Mouse (Mus musculus) urinary bladder, postnatal 10 days (tissue): ENCODE data around the gene Snx21.
"Not testable (repeated sequence)": the region's sequence is repeated elsewhere in the genome, so short reads cannot be mapped to it uniquely, and the experiment has no call there.

Experiments
- DNase-seq: peaks from one replicate; pipeline ENCODE4 v3.0.0; 2022; ENCODE audit warnings: low spot score

Gene Snx21

DNA sequence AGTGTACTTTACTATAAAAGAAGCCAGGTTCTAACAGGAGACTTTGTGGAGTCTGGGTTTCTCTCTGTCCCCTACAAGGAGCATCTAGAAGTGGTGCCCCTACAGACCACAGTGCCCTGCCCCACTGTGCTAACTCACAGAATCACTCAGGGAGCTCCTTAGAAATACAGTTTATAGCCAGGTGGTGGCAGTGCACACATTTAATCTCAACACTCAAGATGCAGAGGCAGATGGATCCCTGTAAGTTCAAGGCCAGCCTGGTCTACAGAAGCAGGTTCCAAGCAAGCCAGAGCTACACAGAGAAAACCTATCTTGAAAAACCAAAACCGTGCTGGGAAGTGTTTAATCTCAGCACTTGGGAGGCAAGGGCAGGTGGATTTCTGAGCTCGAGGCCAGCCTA is 8.1 kb downstream of the Snx21 start:
- no peak for DNase-seq

GRCm38 (mm10) chr2:164794293-164794692 is 8.7 kb downstream of the Snx21 start:
- DNase-seq: no peak

- no peak for DNase-seq
Observed at GRCm38 (mm10) chr2:164795868-164796267, 10.2 kb downstream of the Snx21 start.

- not testable (repeated sequence) for DNase-seq
Observed at GRCm38 (mm10) chr2:164798554-164798953, 12.9 kb downstream of the Snx21 start.

GRCm38 (mm10) chr2:164800252-164801004 is 14.8 kb downstream of the Snx21 start:
- DNase-seq: no peak

- no peak for DNase-seq
Observed at GRCm38 (mm10) chr2:164803201-164803920, 17.7 kb downstream of the Snx21 start.

DNA sequence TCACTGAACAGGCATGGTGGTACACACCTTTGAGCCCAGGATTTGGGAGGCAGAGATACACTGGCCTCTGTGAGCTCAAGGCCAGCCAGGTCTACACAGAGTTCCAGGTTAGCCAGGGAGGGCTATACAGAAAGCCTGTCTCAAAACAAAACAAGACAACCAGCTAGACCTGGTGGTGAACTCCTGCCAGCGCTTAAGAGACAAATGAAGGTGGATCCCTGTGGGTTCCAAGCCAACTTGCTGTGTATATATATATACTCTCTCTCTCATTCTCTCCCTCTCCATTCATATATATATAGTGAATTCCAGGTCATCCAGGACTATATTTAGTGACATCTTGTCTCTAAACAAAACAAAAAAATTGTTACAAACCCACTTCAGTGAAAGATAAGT is 18.3 kb downstream of the Snx21 start:
- DNase-seq: no peak

- peak; percentile 90 for DNase-seq
Observed at GRCm38 (mm10) chr2:164804533-164805331, 19.1 kb downstream of the Snx21 start, which contains the start of the genes Acot8 and Zswim3. Gene Acot8, minus strand, starts transcription at chr2:164804882. Gene Zswim3, plus strand, starts transcription at chr2:164805098.

DNA sequence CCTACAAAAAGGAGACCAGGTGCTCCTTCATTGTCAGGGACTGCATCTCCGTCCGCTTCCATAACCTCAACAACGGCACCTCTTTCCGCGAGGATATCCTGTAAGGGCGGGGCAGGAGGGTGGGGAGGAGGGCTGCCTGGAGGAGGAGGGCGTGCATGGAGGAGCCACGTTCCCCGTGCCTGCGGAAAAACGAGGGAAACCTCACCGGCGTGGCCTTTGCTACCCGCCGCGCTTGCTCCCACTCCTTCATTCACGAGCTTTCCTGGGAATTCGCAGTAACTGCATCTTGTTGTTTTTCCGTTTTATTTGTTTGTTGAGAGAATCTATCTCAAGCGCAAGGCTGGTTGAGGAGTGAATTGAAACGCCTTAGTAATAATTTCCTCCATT is 19.7 kb downstream of the Snx21 start:
- no peak for DNase-seq

GRCm38 (mm10) chr2:164806614-164807013 is 21.0 kb downstream of the Snx21 start:
- DNase-seq: no peak

DNA sequence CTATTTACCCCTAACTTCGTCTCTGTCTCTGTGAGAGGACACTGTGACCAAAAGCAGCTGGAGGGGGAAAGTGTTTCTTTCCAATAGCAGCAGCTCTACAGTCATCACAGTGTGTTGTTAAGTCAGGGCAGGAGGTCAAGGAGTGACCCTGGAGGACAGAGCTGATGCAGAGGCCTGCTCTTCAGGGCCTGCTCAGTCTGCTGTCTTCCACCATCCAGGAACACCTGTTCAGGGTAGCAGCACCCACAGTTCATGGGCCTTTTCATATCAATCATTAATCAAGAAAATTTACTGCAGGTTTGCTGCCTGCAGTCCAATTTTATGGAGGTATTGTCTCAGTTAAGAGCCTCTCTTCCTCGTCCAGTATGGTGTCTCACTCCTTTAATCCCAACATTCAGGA is 27.9 kb downstream of the Snx21 start:
- DNase-seq: no peak

DNA sequence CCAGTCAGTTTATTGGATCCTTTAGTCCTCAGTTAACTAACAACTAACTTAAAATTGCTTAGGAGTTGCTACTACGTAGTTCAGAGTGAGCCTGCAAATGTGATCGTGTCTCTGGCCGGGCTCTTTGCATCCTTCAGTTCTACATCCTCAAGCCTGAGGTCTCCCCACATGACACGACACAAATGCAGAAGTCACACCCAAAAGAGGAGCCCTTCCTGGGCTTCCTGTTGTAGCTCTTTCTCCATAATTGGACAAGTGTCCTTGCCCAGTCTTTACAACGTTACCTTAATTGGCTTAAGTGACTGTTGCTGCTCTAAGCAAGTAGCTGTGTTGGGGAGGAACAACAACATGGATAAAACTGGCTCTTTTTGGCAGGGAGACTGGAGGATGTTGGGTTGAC is 29.7 kb downstream of the Snx21 start:
- no peak for DNase-seq

GRCm38 (mm10) chr2:164815821-164816220 is 30.2 kb downstream of the Snx21 start:
- no peak for DNase-seq

- DNase-seq: no peak
Observed at GRCm38 (mm10) chr2:164817206-164817605, 31.6 kb downstream of the Snx21 start.

DNA sequence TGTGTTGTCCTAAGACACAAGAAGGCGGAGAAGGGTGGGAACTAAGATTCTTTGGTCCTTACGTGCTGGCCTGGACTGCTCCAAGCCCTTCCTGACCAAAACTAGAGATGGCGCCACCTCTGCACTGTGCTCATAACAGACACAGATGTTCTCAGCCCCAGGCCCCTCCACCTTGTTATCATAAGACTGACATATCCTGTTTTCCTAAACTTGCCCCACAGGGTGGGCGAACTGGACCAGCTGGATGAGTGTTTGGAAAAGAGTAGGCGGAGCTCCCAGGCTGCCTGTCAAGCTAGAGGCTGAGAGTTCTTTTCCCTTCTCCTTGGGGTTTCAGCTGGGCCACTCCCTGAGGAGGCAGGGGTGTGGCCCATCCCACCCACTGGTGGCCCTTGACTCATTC is 32.1 kb downstream of the Snx21 start:
- no peak for DNase-seq

DNA sequence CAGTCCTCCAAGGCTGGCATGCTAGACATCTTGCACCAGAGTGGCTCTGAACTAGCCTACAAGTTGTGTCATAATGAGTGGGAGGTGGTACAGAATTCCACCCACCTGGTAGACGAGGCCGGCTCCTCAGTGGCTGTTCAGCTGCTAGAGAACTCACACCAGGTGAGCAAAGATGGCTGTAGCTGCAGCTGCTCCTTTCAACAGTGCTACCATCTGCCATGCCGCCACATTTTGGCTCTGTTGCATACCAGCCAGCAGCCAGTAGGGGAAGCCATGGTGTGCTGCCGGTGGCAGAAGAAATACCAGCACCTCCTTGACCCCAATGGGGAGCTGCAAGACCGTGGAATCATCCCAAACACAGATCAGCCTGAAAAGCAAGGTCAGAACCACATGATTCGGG is 35.4 kb downstream of the Snx21 start:
- no peak for DNase-seq

GRCm38 (mm10) chr2:164822636-164823165 is 37.1 kb downstream of the Snx21 start, which contains the start of gene Zswim1:
Gene Zswim1, plus strand, starts transcription at chr2:164822686.
- DNase-seq: peak; percentile 100

DNA sequence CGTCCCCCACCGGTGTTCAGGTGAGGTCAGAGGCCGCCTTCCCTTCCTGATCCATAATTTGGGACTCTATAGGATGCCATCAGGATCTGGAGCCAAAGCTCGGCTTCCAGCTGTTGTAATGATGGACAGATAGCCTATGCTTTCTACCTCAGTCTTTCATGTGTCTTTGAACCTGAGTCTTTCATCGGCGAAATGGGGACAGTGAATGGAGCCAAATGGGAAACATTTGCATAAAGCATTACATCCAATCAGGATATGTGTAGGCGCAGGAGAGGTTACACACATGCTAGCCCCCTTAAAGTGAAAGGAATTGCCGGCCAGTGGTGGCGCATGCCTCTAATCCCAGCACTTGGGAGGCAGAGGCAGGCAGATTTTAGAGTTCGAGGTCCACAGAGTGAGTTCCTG is 37.6 kb downstream of the Snx21 start:
- DNase-seq: no peak

GRCm38 (mm10) chr2:164823969-164824368 is 38.3 kb downstream of the Snx21 start:
- DNase-seq: no peak

GRCm38 (mm10) chr2:164825521-164825920 is 39.9 kb downstream of the Snx21 start:
- no peak for DNase-seq

GRCm38 (mm10) chr2:164827146-164827850 is 41.7 kb downstream of the Snx21 start:
- no peak for DNase-seq

GRCm38 (mm10) chr2:164828437-164828836 is 42.8 kb downstream of the Snx21 start, which contains the start of gene Spata25:
Gene Spata25, minus strand, starts transcription at chr2:164828537.
- DNase-seq: no peak
